Mouse (Mus musculus) hindbrain, embryonic 10.5 days (tissue): ENCODE results near the gene Npnt. TPM values are rescaled to one million over a fixed set of nuclear protein-coding genes. Genes with fewer than 3 reads are reported as not detected.

Experiments used
- DNase-seq: peaks from one replicate; pipeline ENCODE4 v3.0.0-alpha.2; 2017; ENCODE audit warnings: low spot score
- H3K27ac ChIP-seq: fragments of 300-500 bp; sonication (generic); 2 replicates; pipeline ENCODE4 v1.5.1; 2016; ENCODE audit warnings: mild to moderate bottlenecking, moderate library complexity
- H3K27me3 ChIP-seq: fragments of 300-500 bp; sonication (generic); 2 replicates; pipeline ENCODE4 v1.6.1; 2016; ENCODE audit warnings: mild to moderate bottlenecking; ENCODE audit not compliant: poor library complexity, insufficient read depth, severe bottlenecking
- H3K36me3 ChIP-seq: fragments of 300-500 bp; sonication (generic); 2 replicates; pipeline ENCODE4 v1.6.1; 2016; ENCODE audit warnings: mild to moderate bottlenecking, moderate library complexity
- H3K4me1 ChIP-seq: fragments of 300-500 bp; sonication (generic); replicated peaks from 2 replicates; pipeline ENCODE4 v1.6.1; 2016; ENCODE audit warnings: mild to moderate bottlenecking
- H3K4me3 ChIP-seq: fragments of 300-500 bp; sonication (generic); 2 replicates; pipeline ENCODE4 v1.5.1; 2016; ENCODE audit warnings: mild to moderate bottlenecking, moderate library complexity
- H3K9me3 ChIP-seq: fragments of 300-500 bp; sonication (generic); 2 replicates; pipeline ENCODE4 v1.6.1; 2016; ENCODE audit warnings: mild to moderate bottlenecking, moderate library complexity
- WGBS: fragments of 180-500 bp; shearing (Covaris S2); methylation state at CpG from one replicate; pipeline ENCODE4 v1.1.7; 2016; 5-methylcytosine and 5-hydroxymethylcytosine counted together
- polyA plus RNA-seq: library from polyadenylated mRNA; unstranded; fragments of >200 nt; fragmentation: Nextera tagmentation; extraction: Ambion mirVana; gene quantifications from 2 replicates; pipeline ENCODE4 v1.2.1, GENCODE M21; 2016

The Npnt gene
- polyA plus RNA-seq, 1 experiment from 2014 or later, result 15.3 TPM

DNA sequence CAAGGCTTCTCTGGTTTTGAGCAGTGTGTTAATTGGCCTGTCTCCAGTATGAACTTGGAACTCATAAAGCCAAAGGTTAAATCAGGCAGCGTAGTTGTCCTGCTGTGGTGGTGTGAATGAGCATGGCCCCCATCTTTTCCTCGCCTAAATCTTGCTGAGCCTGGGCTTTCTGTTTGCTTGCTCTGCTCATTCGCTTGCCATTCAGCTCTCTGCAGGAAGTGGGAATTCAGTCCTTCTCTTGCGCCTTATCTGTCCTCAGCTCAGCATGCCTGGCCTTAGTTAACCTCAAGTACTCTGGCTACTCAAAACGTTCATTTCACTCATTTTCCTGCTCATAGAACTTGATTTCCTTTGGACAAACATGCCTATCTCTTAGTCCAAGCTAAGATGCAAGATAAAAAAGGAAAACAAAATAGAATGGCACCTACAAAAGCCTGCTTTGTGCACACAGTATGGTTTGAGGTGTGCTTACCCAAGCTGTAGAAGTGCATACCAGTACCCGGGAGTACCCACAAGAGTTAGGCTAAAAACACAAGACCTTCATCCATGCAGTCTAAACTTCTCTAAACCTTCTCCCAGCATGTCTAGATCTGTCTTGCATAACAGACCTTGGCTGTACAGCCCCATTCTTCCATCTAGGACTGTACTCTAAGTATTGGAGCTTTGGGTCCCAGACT, 114.8 kb downstream of the Npnt start:
- peaks cover 29% of the 10 kb centered on the region for H3K36me3 ChIP-seq
- no peak overlapping the region for H3K27ac ChIP-seq
- no peak for DNase-seq
- H3K9me3 ChIP-seq, result no peaks in the 10 kb centered on the region
- H3K4me3 ChIP-seq, result no peak overlapping the region
- 74% methylated on average over 6 of the region's 6 CpGs for WGBS
- H3K27me3 ChIP-seq, result no peaks in the 10 kb centered on the region
- no peaks in the 10 kb centered on the region for H3K4me1 ChIP-seq

Other genes with a start within 250 kb of the Npnt start
- 23.2 and 24.5 TPM in 2 replicates for gene Ints12, start 141.5 kb upstream of the Npnt start, polyA plus RNA-seq
- gene Gstcd, start 141.7 kb upstream of the Npnt start, polyA plus RNA-seq, result 9.0 and 9.8 TPM in 2 replicates